ENCODE assay signal across 7 mouse cellular contexts in the genomic region with DNA sequence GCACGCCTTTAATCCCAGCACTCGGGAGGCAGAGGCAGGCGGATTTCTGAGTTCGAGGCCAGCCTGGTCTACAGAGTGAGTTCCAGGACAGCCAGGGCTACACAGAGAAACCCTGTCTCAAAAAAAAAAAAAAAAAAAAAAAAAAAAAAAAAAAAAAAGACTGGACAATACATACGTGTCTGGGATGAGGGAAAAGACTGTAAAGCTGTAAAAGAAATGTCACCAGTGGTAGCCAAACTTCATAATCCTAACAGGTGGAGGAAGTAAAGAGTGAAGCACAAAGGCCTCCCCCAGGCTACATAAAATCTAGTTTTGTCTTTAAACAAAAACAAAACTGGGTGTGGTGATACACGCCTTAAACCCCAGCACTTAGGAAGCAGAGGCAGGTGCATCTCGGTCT. TPM values are rescaled to one million over a fixed set of nuclear protein-coding genes. Genes with fewer than 3 reads are reported as not detected.
DNase-seq lines count a peak whose midpoint lies in the region; ATAC-seq and TF ChIP-seq lines count a peak whose summit lies in the region.
"Not testable (repeated sequence)": the region's sequence is repeated elsewhere in the genome, so short reads cannot be mapped to it uniquely, and the experiment has no call there.

No protein-coding gene starts in this region.

- H3K4me2 ChIP-seq in intestine, embryonic 15.5 days (replicated peaks) = not testable (repeated sequence)
- H3K4me2 ChIP-seq in intestine, postnatal 0 days (replicated peaks; ENCODE audit: low read depth) = peak overlapping the region; percentile 32; the same call in 1 of the 2 replicates

- not testable (repeated sequence) for H3K9me3 ChIP-seq in E14TG2a.4 (ENCODE audit: low read length); MEL (replicated peaks; ENCODE audit: insufficient read depth, low read length); intestine, embryonic 15.5 days; intestine, postnatal 0 days (ENCODE audit: control insufficient read depth)

- WGBS in intestine, embryonic 15.5 days = 76% methylated on average over 7 of the region's 7 CpGs
- WGBS in intestine, postnatal 0 days = 72% methylated on average over 7 of the region's 7 CpGs
- 68% methylated on average over 7 of the region's 7 CpGs for WGBS in small intestine, adult 2 months

- TF ChIP-seq POLR2A in MEL (IDR thresholded peaks at IDR 0.05; ENCODE audit: control insufficient read depth in 1 of 2, insufficient read depth in 1 of 2, low read depth in 1 of 2, low read length in 2 of 2, poor library complexity in 1 of 2); small intestine, adult 2 months (IDR thresholded peaks at IDR 0.05; ENCODE audit: low read depth, low read length): not testable (repeated sequence)

- not testable (repeated sequence) for TF ChIP-seq RAD21 in MEL (IDR thresholded peaks at IDR 0.05; ENCODE audit: low read depth, low read length)

- H3K4me1 ChIP-seq in E14TG2a.4 (replicated peaks; ENCODE audit: low read depth, low read length) = peaks cover 90% of the 10 kb centered on the region
- H3K4me1 ChIP-seq in MEL (ENCODE audit: control insufficient read depth in 1 of 2, insufficient read depth in 2 of 2, low read length in 2 of 2) = peaks cover 3 to 19% of the 10 kb centered on the region in 2 experiments; a peak in 2 of 4 replicates
- H3K4me1 ChIP-seq in intestine, embryonic 15.5 days (replicated peaks) = peaks cover 11% of the 10 kb centered on the region; the same call in 1 of the 2 replicates
- H3K4me1 ChIP-seq in intestine, postnatal 0 days (replicated peaks; ENCODE audit: control insufficient read depth, insufficient read depth, low read length) = 0 out of 2 replicates have a peak, but pooled peaks cover 16% of the 10 kb centered on the region
- H3K4me1 ChIP-seq in small intestine, adult 2 months (ENCODE audit: control insufficient read depth, insufficient read depth, insufficient read length, low read length) = peaks cover 13% of the 10 kb centered on the region

- TF ChIP-seq CTCF in E14TG2a.4 (conservative IDR thresholded peaks at IDR 0.05; ENCODE audit: low read length); MEL (IDR thresholded peaks at IDR 0.05 in 2 of 3, conservative IDR thresholded peaks at IDR 0.05 in 1 of 3; ENCODE audit: control insufficient read depth in 1 of 3, insufficient read depth in 1 of 3, low read depth in 2 of 3, low read length in 3 of 3, poor library complexity in 1 of 3, severe bottlenecking in 1 of 3); intestine, postnatal 0 days (IDR thresholded peaks at IDR 0.05; ENCODE audit: low read depth); small intestine, adult 2 months (IDR thresholded peaks at IDR 0.05; ENCODE audit: extremely low read depth, insufficient read length, insufficient replicate concordance, low read depth, low read length): not testable (repeated sequence)

- DNase-seq in ES-CJ7 (ENCODE audit: low read depth, low spot score) (peak; percentile 47), ZHBTc4 (ENCODE audit: low read depth, low spot score) (peak; percentile 44)
- DNase-seq in MEL (ENCODE audit: low read depth, low spot score) = not testable (repeated sequence)

- H3K36me3 ChIP-seq in E14TG2a.4 (ENCODE audit: insufficient read depth, low read length) (peaks cover 57% of the 10 kb centered on the region), MEL (ENCODE audit: control insufficient read depth in 1 of 2, insufficient read depth in 2 of 2, low read length in 2 of 2) (peaks cover 10 to 32% of the 10 kb centered on the region in 2 experiments)
- not testable (repeated sequence) for H3K36me3 ChIP-seq in intestine, embryonic 15.5 days; intestine, postnatal 0 days (ENCODE audit: control insufficient read depth, insufficient read depth); small intestine, adult 2 months (ENCODE audit: control insufficient read depth, insufficient read depth, low read length)

- peak overlapping the region; percentile 49; the same call in 1 of the 2 replicates for H3K4me3 ChIP-seq in E14TG2a.4 (replicated peaks; ENCODE audit: low read length)
- not testable (repeated sequence) for H3K4me3 ChIP-seq in MEL (ENCODE audit: control insufficient read depth in 1 of 2, insufficient read depth in 1 of 2, low read depth in 2 of 2, low read length in 2 of 2); intestine, embryonic 15.5 days (replicated peaks); intestine, postnatal 0 days (ENCODE audit: low read depth, low read length); small intestine, adult 2 months (ENCODE audit: low read depth, low read length)

- H3K27me3 ChIP-seq in E14TG2a.4 (ENCODE audit: insufficient read depth, low read length); MEL (ENCODE audit: control insufficient read depth in 1 of 2, insufficient read depth in 2 of 2, low read length in 2 of 2); intestine, embryonic 15.5 days (replicated peaks); intestine, postnatal 0 days (replicated peaks; ENCODE audit: control insufficient read depth, insufficient read depth, low read length); small intestine, adult 2 months (ENCODE audit: control insufficient read depth, insufficient read depth, low read length): not testable (repeated sequence)

- not testable (repeated sequence) for H3K9ac ChIP-seq in MEL (ENCODE audit: control insufficient read depth, low read depth, low read length, poor library complexity, severe bottlenecking); intestine, embryonic 15.5 days; intestine, postnatal 0 days (ENCODE audit: low read depth, low read length)

- not testable (repeated sequence) for ATAC-seq in intestine, embryonic 15.5 days
- peak; percentile 48 for ATAC-seq in intestine, postnatal 0 days

- H3K79me2 ChIP-seq in MEL (ENCODE audit: control insufficient read depth, insufficient read depth, low read length, poor library complexity) = peaks cover 81% of the 10 kb centered on the region

- TF ChIP-seq EP300 in MEL (IDR thresholded peaks at IDR 0.05; ENCODE audit: low read depth in 1 of 2, low read length in 2 of 2) = not testable (repeated sequence)

- not testable (repeated sequence) for H3K27ac ChIP-seq in MEL (ENCODE audit: control insufficient read depth, low read depth, low read length)
- peak overlapping the region; percentile 60; the same call in 1 of the 2 replicates for H3K27ac ChIP-seq in intestine, embryonic 15.5 days
- H3K27ac ChIP-seq in intestine, postnatal 0 days (ENCODE audit: low read depth, low read length) = peak overlapping the region; percentile 68
- H3K27ac ChIP-seq in small intestine, adult 2 months (ENCODE audit: insufficient read depth, low read depth, low read length) = peak overlapping the region; percentile 85

TF ChIP-seq in MEL, 35 proteins besides CTCF, POLR2A, EP300 and RAD21:
- peak; percentile 58; the same call in 1 of the 2 replicates for TF ChIP-seq ZNF384 (IDR thresholded peaks at IDR 0.05; ENCODE audit: low read depth, low read length)

RNA-seq across cellular contexts. Expression of gene Taf5l, which starts 6.9 kb away (rescaled TPM):
- total RNA-seq in MEL (2012; rRNA removed) = 85.9 and 86.3 TPM in 2 replicates
- polyA plus RNA-seq in MEL (2012; ENCODE audit: insufficient read depth in 1 of 2, insufficient read length in 2 of 2, low read depth in 1 of 2, low replicate concordance in 2 of 2, missing spikeins in 1 of 2) = 10 to 100 TPM in 1 of 2 experiments, not detected in 1; 88.4 TPM
- polyA plus RNA-seq in intestine, embryonic 15.5 days (2015; fragmentation: Nextera tagmentation; extraction: Ambion mirVana) = 40.0 and 40.6 TPM in 2 replicates
- polyA plus RNA-seq in intestine, postnatal 0 days (2015; fragmentation: Nextera tagmentation; extraction: Ambion mirVana) = 18.6 and 18.8 TPM in 2 replicates
- 15.3 and 29.2 TPM in 2 replicates for polyA plus RNA-seq in small intestine, adult 2 months (2012; rRNA removed)

RNA-seq across cellular contexts. Expression of gene Urb2, which starts 7.0 kb away (rescaled TPM):
- 39.7 and 40.1 TPM in 2 replicates for total RNA-seq in MEL (2012; rRNA removed)
- polyA plus RNA-seq in MEL (2012; ENCODE audit: insufficient read depth in 1 of 2, insufficient read length in 2 of 2, low read depth in 1 of 2, low replicate concordance in 2 of 2, missing spikeins in 1 of 2) = 10 to 100 TPM; 31.6 to 82.4 TPM
- polyA plus RNA-seq in intestine, embryonic 15.5 days (2015; fragmentation: Nextera tagmentation; extraction: Ambion mirVana) = 3.8 and 4.6 TPM in 2 replicates
- polyA plus RNA-seq in intestine, postnatal 0 days (2015; fragmentation: Nextera tagmentation; extraction: Ambion mirVana) = 1.6 and 1.7 TPM in 2 replicates
- polyA plus RNA-seq in small intestine, adult 2 months (2012; rRNA removed) = 1.4 and 2.5 TPM in 2 replicates

RNA-seq across cellular contexts. Expression of gene Abcb10, which starts 31.4 kb away (rescaled TPM):
- 26.1 and 37.8 TPM in 2 replicates for total RNA-seq in MEL (2012; rRNA removed)
- 10 to 100 TPM; 32.6 to 33.7 TPM for polyA plus RNA-seq in MEL (2012; ENCODE audit: insufficient read depth in 1 of 2, insufficient read length in 2 of 2, low read depth in 1 of 2, low replicate concordance in 2 of 2, missing spikeins in 1 of 2)
- polyA plus RNA-seq in intestine, embryonic 15.5 days (2015; fragmentation: Nextera tagmentation; extraction: Ambion mirVana) = 21.9 and 22.3 TPM in 2 replicates
- polyA plus RNA-seq in intestine, postnatal 0 days (2015; fragmentation: Nextera tagmentation; extraction: Ambion mirVana) = 10.7 and 11.9 TPM in 2 replicates
- 15.3 and 18.2 TPM in 2 replicates for polyA plus RNA-seq in small intestine, adult 2 months (2012; rRNA removed)
